Mouse (Mus musculus) liver, postnatal 0 days (tissue): ENCODE data around the gene Zfp580.

Source experiments
- CTCF ChIP-seq: sonication (generic); IDR thresholded peaks from 2 replicates; pipeline ENCODE4 v1.5.1; 2016; ENCODE audit warnings: antibody characterized with exemption, low read depth
- EP300 ChIP-seq: IDR thresholded peaks from 2 replicates; pipeline ENCODE4 v1.6.1; 2016; ENCODE audit warnings: antibody characterized with exemption, low read depth, mild to moderate bottlenecking

GRCm38 (mm10) chr7:5016920-5017319 is 34.4 kb upstream of the Zfp580 start:
- TF ChIP-seq CTCF (no peak), EP300 (no peak)
